Mouse (Mus musculus) forebrain, embryonic 12.5 days (tissue): ENCODE results near the gene Ak2. TPM values are rescaled to one million over a fixed set of nuclear protein-coding genes. Genes with fewer than 3 reads are reported as not detected.

ENCODE experiments used
- ATAC-seq: fragments of 200-750 bp; cut with Nextera tagmentation; 2 replicates; pipeline ENCODE4 v1.8.0; 2017; ENCODE audit warnings: moderate TSS enrichment; ENCODE audit not compliant: low FRiP score
- H3K27ac ChIP-seq: fragments of 300-500 bp; sonication (generic); 2 replicates; pipeline ENCODE4 v1.5.1; 2016; ENCODE audit warnings: mild to moderate bottlenecking
- H3K27me3 ChIP-seq: fragments of 300-500 bp; sonication (generic); 2 replicates; pipeline ENCODE4 v1.6.1; 2016; ENCODE audit warnings: mild to moderate bottlenecking
- H3K36me3 ChIP-seq: fragments of 300-500 bp; sonication (generic); replicated peaks from 2 replicates; pipeline ENCODE4 v1.6.1; 2016; ENCODE audit warnings: mild to moderate bottlenecking
- H3K4me1 ChIP-seq: fragments of 300-500 bp; sonication (generic); 2 replicates; pipeline ENCODE4 v1.6.1; 2016
- H3K4me2 ChIP-seq: fragments of 300-500 bp; sonication (generic); 2 replicates; pipeline ENCODE4 v1.6.1; 2016; ENCODE audit warnings: mild to moderate bottlenecking, moderate library complexity
- H3K4me3 ChIP-seq: fragments of 300-500 bp; sonication (generic); replicated peaks from 2 replicates; pipeline ENCODE4 v1.5.1; 2016; ENCODE audit warnings: mild to moderate bottlenecking
- H3K9ac ChIP-seq: fragments of 300-500 bp; sonication (generic); 2 replicates; pipeline ENCODE4 v1.6.1; 2016; ENCODE audit warnings: mild to moderate bottlenecking
- H3K9me3 ChIP-seq: fragments of 300-500 bp; sonication (generic); 2 replicates; pipeline ENCODE4 v1.6.1; 2016
- WGBS: fragments of 180-500 bp; shearing (Covaris S2); methylation state at CpG from one replicate; pipeline ENCODE4 v1.1.7; 2016; 5-methylcytosine and 5-hydroxymethylcytosine counted together
- polyA plus RNA-seq: library from polyadenylated mRNA; unstranded; fragments of >200 nt; fragmentation: Nextera tagmentation; extraction: Ambion mirVana; gene quantifications from 2 replicates; pipeline ENCODE4 v1.2.1, GENCODE M21; 2016

Ak2 gene
- polyA plus RNA-seq, 1 experiment from 2014 or later = 162 TPM

DNA sequence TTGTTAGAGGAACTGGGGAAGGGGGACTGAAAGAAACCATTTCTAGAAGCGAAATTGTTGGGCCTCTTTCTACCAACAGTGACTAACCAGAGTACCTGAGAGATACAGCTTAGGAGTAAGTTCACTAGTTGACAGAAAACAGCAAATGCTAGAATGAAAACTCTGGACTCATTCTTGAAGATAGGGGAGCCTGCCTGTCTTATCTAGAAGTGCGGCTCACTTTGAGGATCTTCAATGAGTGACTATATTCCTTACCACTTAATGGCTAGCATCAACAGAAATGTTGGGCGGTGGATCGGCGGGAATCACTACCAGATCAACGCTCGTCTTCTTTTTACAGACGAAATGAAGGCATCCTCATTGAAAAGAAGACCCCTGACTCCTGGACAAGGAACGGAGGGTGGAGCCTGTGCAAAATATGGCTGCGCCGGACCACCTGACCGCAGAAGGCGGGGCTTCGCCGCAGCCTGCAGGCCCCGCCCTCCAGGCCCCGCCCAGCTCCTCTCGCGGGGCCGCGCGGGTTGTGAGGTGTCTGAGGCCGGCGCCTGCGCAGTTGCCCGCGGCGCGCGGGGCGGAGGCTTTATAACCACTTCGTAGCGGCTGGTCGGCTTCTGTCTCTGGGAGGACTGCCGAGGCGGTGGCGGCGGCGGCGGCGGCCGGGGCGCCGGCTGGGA is 65.9 kb downstream of the Ak2 start:
- peak overlapping the region; percentile 94 for H3K27ac ChIP-seq
- no peaks in the 10 kb centered on the region for H3K9me3 ChIP-seq
- H3K36me3 ChIP-seq = no peaks in the 10 kb centered on the region
- H3K4me3 ChIP-seq = peak overlapping the region; percentile 73
- peak overlapping the region; percentile 93 for H3K9ac ChIP-seq
- H3K27me3 ChIP-seq = no peaks in the 10 kb centered on the region; the same call in 1 of the 2 replicates
- H3K4me2 ChIP-seq = peak overlapping the region; percentile 99
- 5% methylated on average over 25 of the region's 44 CpGs for WGBS
- H3K4me1 ChIP-seq = peaks cover 23% of the 10 kb centered on the region
- ATAC-seq = peak; percentile 96

DNA sequence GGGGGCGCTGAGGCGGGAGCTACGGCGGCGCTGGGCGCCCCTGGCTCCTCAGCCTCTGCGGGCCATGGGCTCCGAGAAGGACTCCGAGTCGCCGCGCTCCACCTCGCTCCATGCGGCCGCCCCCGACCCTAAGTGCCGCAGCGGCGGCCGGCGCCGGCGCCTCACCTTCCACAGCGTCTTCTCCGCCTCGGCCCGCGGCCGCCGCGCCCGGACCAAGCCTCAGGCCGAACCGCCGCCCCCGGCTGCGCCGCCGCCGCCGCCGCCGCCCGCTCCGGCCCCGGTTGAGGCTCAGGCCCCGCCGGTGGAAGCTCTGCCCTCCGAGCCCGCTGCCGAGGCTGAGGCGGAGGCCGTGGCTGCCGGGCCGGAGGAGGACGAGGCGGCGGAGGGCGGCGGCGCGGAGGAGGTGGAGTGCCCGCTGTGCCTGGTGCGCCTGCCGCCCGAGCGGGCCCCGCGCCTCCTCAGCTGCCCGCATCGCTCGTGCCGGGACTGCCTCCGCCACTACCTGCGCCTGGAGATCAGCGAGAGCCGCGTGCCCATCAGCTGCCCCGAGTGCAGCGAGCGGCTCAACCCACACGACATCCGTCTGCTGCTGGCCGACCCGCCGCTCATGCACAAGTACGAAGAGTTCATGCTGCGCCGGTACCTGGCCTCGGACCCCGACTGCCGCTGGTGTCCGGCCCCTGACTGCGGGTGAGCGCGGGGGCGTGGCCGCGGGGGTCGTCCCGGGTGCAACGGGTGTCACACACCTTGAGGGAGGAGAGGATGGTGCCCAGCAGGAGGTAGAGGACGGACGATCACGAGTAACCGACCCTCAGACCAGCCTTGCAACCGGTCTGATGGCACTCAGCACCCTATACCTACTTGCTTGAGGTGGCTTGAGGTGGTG is 66.7 kb downstream of the Ak2 start, which contains the start of gene Rnf19b:
Gene Rnf19b, plus strand, starts transcription at position 65 of the 886 bp plus-strand sequence.
- ATAC-seq = peak; percentile 73

DNA sequence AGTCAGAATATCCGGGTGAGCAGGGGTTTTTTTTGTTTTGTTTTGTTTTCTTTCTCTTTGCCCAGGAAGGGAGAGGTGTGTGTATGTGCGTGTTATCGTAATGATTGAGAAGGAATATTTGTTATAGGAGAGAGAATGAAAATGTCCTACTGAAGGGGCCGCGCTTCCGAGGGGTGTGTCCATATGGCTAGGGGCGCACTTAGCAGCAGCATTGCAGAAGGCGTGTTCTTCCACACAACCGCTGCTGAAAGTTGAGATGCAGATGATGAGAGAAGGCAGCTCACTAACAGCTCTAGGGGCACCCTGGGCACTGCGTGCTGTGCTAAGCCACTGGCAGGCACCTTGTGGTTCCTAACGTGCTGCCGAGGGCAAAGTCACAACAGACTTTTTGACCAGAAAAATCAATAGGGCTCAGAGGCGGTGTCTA is 67.4 kb downstream of the Ak2 start:
- H3K4me3 ChIP-seq = peak overlapping the region; percentile 73
- no peaks in the 10 kb centered on the region for H3K9me3 ChIP-seq
- no peaks in the 10 kb centered on the region for H3K36me3 ChIP-seq
- 2% methylated on average over 13 of the region's 13 CpGs for WGBS
- H3K4me1 ChIP-seq = peaks cover 23% of the 10 kb centered on the region
- H3K27ac ChIP-seq = no peak overlapping the region
- H3K27me3 ChIP-seq = no peaks in the 10 kb centered on the region
- ATAC-seq = no peak
- H3K9ac ChIP-seq = peak overlapping the region; percentile 93
- H3K4me2 ChIP-seq = peak overlapping the region; percentile 99

More for the DNA sequence above, 66.7 kb downstream of the Ak2 start, which contains the start of gene Rnf19b:
- H3K4me3 ChIP-seq = peak within 1 kb of the TSS; percentile 73
- WGBS = under 1% methylated on average over 86 of the region's 107 CpGs
- H3K9ac ChIP-seq = peak within 1 kb of the TSS; percentile 93
- H3K27me3 ChIP-seq = no peaks in the 10 kb centered on the region
- H3K27ac ChIP-seq = peak within 1 kb of the TSS; percentile 94
- peak within 1 kb of the TSS; percentile 99 for H3K4me2 ChIP-seq
- peaks cover 23% of the 10 kb centered on the region for H3K4me1 ChIP-seq
- no peaks in the 10 kb centered on the region for H3K9me3 ChIP-seq
- no peaks in the 10 kb centered on the region for H3K36me3 ChIP-seq

DNA sequence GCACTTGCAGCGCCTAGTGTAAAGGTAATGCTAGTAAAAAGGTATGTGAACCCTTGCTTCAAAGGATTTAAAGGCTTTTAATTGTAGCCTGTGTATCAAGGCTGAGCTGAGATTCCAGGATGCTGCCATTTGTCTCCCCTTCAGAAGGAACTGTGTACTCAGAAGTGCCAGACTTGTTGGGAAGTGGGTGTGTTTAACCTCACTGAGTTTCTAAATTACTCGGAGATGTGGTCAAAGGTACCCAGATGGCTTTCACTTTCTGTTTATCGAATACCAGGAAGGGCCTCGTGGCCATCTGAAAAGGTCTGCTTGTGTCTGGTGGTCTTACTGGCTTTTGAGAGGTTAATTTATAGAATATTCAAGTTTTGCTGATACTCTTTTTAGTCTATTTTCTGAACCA is 68.2 kb downstream of the Ak2 start:
- 62% methylated on average over 4 of the region's 4 CpGs for WGBS
- no peaks in the 10 kb centered on the region for H3K9me3 ChIP-seq
- no peak for ATAC-seq
- H3K27ac ChIP-seq = no peak overlapping the region
- peaks cover 23% of the 10 kb centered on the region for H3K4me1 ChIP-seq
- H3K9ac ChIP-seq = peak overlapping the region; percentile 93
- no peaks in the 10 kb centered on the region for H3K36me3 ChIP-seq
- no peaks in the 10 kb centered on the region for H3K27me3 ChIP-seq
- peak overlapping the region; percentile 99 for H3K4me2 ChIP-seq
- peak overlapping the region; percentile 73 for H3K4me3 ChIP-seq

Other genes starting within 250 kb of the Ak2 start
- 0.38 and 0.57 TPM in 2 replicates for gene A3galt2, start 236.6 kb upstream of the Ak2 start, polyA plus RNA-seq
- gene Zfp362, start 185.9 kb upstream of the Ak2 start, polyA plus RNA-seq = 41.9 and 43.7 TPM in 2 replicates
- gene Trim62, start 108.4 kb upstream of the Ak2 start, polyA plus RNA-seq = 12.5 and 12.6 TPM in 2 replicates
- gene Azin2, start 29.5 kb upstream of the Ak2 start, polyA plus RNA-seq = 12.0 and 15.0 TPM in 2 replicates
- 14.3 and 15.6 TPM in 2 replicates for gene Rnf19b, start 66.3 kb downstream of the Ak2 start, polyA plus RNA-seq
- gene Tmem54, start 113.6 kb downstream of the Ak2 start, polyA plus RNA-seq = 0.54 and 1.9 TPM in 2 replicates
- 6.0 and 6.4 TPM in 2 replicates for gene Hpca, start 130.1 kb downstream of the Ak2 start, polyA plus RNA-seq
- gene Fndc5, start 145.0 kb downstream of the Ak2 start, polyA plus RNA-seq = 0.86 and 1.1 TPM in 2 replicates
- gene S100pbp, start 197.8 kb downstream of the Ak2 start, polyA plus RNA-seq = 26.2 and 31.6 TPM in 2 replicates
- 103 TPM in 2 replicates for gene Yars, start 197.8 kb downstream of the Ak2 start, polyA plus RNA-seq